Mouse (Mus musculus) heart, postnatal 0 days (tissue): ENCODE measurements around the gene Actn2. TPM values are rescaled to one million over a fixed set of nuclear protein-coding genes. Genes with fewer than 3 reads are reported as not detected.

Source experiments
- ATAC-seq: fragments of 200-750 bp; cut with Nextera tagmentation; 2 replicates; pipeline ENCODE4 v1.8.0; 2017; ENCODE audit warnings: low read depth, moderate number of reproducible peaks, moderate library complexity; ENCODE audit not compliant: insufficient read depth
- DNase-seq: peaks from one replicate; pipeline ENCODE4 v3.0.0-alpha.2; 2016; ENCODE audit warnings: low spot score
- H3K27ac ChIP-seq: fragments of 300-500 bp; sonication (generic); 2 replicates; pipeline ENCODE4 v1.5.1; 2014; ENCODE audit warnings: low read depth, mild to moderate bottlenecking
- H3K27me3 ChIP-seq: fragments of 300-500 bp; sonication (generic); 2 replicates; pipeline ENCODE4 v1.6.1; 2014; ENCODE audit warnings: low read length, mixed read lengths; ENCODE audit not compliant: control insufficient read depth, insufficient read depth
- H3K36me3 ChIP-seq: fragments of 300-500 bp; sonication (generic); replicated peaks from 2 replicates; pipeline ENCODE4 v1.6.1; 2014; ENCODE audit warnings: low read length, mixed read lengths; ENCODE audit not compliant: control insufficient read depth, insufficient read depth
- H3K4me1 ChIP-seq: fragments of 300-500 bp; sonication (generic); 2 replicates; pipeline ENCODE4 v1.6.1; 2014; ENCODE audit warnings: antibody characterized with exemption; ENCODE audit not compliant: control insufficient read depth, insufficient read depth
- H3K4me2 ChIP-seq: fragments of 300-500 bp; sonication (generic); 2 replicates; pipeline ENCODE4 v1.6.1; 2014; ENCODE audit warnings: low read depth, mild to moderate bottlenecking, low read length, moderate library complexity
- H3K4me3 ChIP-seq: fragments of 300-500 bp; sonication (generic); 2 replicates; pipeline ENCODE4 v1.5.1; 2014; ENCODE audit warnings: low read depth, low read length
- H3K9ac ChIP-seq: fragments of 300-500 bp; sonication (generic); replicated peaks from 2 replicates; pipeline ENCODE4 v1.6.1; 2014; ENCODE audit warnings: low read depth, low read length, mixed read lengths
- H3K9me3 ChIP-seq: fragments of 300-500 bp; sonication (generic); replicated peaks from 2 replicates; pipeline ENCODE4 v1.6.1; 2016; ENCODE audit warnings: low read length; ENCODE audit not compliant: control insufficient read depth
- CTCF ChIP-seq: IDR thresholded peaks from 2 replicates; pipeline ENCODE4 v1.5.1; 2016; ENCODE audit warnings: antibody characterized with exemption, control low read depth, low read depth
- EP300 ChIP-seq: IDR thresholded peaks from 2 replicates; pipeline ENCODE4 v1.6.1; 2016; ENCODE audit warnings: antibody characterized with exemption, low read depth
- WGBS: fragments of 180-500 bp; shearing (Covaris S2); extraction: QIAGEN DNeasy Blood & Tissue Kit; methylation state at CpG from one replicate; pipeline ENCODE4 v1.1.7; 2014; 5-methylcytosine and 5-hydroxymethylcytosine counted together
- polyA plus RNA-seq: library from polyadenylated mRNA; unstranded; fragments of >200 nt; fragmentation: Nextera tagmentation; extraction: Ambion mirVana; gene quantifications from 2 replicates; pipeline ENCODE4 v1.2.1, GENCODE M21; 2015
- total RNA-seq: library from RNA; depleted of rRNA; stranded (reverse); fragments of >200 nt; gene quantifications from 2 replicates; pipeline ENCODE4 v1.2.3, GENCODE M21; 2014; ENCODE audit warnings: low replicate concordance; rRNA removed

The Actn2 gene
- 1,276 and 1,578 TPM in 2 replicates for total RNA-seq
- polyA plus RNA-seq = 2,012 and 2,143 TPM in 2 replicates

DNA sequence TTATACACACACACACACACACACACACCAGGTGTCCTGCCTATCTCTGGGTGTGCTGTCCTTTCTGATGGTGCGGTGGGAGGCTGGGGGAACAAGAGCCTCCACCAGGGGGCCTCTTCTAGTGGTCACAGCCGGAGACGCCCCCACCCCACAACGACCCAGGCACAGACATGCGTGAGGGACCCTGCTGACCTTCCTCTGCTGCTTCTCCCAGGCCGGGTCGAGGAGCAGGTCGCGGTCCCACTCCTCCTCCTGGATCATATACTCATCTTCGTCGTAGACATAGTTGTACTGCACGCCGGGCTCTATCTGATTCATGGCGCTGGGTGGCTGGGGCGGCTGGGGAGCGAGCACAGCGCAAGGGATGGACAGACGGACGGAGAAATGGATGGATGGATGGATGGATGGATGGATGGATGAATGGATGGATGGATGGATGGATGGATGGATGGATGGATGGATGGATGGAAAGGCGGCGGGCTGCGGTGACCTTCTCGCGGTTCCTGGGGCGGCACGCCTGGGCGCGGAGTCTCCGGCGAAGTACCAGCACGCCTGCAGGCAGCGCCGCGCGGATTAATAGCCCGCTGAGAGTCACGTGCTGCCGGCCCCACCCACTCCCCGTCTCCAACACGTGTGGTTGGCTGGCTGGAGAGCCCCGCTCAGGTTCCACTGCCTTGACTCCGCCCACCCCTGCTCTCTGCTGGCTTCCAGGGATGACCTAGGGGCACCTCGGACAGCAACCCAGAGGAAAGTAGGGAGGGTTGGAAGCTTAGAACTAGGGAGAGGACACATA is at the start of gene Actn2:
Gene Actn2, minus strand, starts transcription at position 578 of the 793 bp plus-strand sequence.
- no peaks in the 10 kb centered on the region for H3K27me3 ChIP-seq
- WGBS = 1% methylated on average over 37 of the region's 43 CpGs
- peak; percentile 86 for ATAC-seq

DNA sequence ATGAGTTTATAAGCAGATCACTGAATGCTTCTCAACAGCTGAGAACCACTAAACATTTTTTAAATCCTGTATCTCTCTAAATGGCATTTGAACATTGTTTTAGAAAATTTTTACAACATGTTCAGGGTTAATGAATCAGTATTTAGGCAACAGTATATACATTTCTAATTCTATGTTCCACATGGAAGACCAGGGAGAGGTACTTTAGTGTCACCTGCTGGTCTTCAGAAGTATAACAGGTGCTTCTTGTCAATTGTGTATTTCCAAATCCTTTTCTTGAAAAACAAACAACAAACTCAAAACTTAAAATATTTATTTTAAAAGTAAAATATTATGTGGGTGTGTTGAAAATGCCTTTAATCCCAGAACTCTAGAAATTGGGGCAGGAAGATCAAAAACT is 45.7 kb upstream of the Actn2 start:
- no peak for TF ChIP-seq EP300
- TF ChIP-seq CTCF = peak; percentile 86
- no peak for ATAC-seq
- H3K9ac ChIP-seq = no peak overlapping the region
- H3K36me3 ChIP-seq = no peaks in the 10 kb centered on the region
- no peaks in the 10 kb centered on the region for H3K27me3 ChIP-seq
- no peaks in the 10 kb centered on the region for H3K4me1 ChIP-seq
- peak; percentile 73 for DNase-seq
- peak overlapping the region; percentile 50; the same call in 1 of the 2 replicates for H3K27ac ChIP-seq
- H3K9me3 ChIP-seq = no peaks in the 10 kb centered on the region
- H3K4me2 ChIP-seq = no peak overlapping the region
- H3K4me3 ChIP-seq = no peak overlapping the region

More for the DNA sequence above, at the start of gene Actn2:
- H3K4me1 ChIP-seq = 0 out of 2 replicates have a peak, but pooled peaks cover 10% of the 10 kb centered on the region
- peak; percentile 95 for DNase-seq
- peak within 1 kb of the TSS; percentile 60 for H3K4me2 ChIP-seq
- H3K27ac ChIP-seq = peak within 1 kb of the TSS; percentile 96
- peak within 1 kb of the TSS; percentile 66 for H3K4me3 ChIP-seq
- H3K9me3 ChIP-seq = no peaks in the 10 kb centered on the region
- TF ChIP-seq EP300 = 0 out of 2 replicates have a peak, but pooled peaks have one; percentile 39
- peak; percentile 46 for TF ChIP-seq CTCF
- H3K9ac ChIP-seq = peak within 1 kb of the TSS; percentile 84
- H3K36me3 ChIP-seq = no peaks in the 10 kb centered on the region

DNA sequence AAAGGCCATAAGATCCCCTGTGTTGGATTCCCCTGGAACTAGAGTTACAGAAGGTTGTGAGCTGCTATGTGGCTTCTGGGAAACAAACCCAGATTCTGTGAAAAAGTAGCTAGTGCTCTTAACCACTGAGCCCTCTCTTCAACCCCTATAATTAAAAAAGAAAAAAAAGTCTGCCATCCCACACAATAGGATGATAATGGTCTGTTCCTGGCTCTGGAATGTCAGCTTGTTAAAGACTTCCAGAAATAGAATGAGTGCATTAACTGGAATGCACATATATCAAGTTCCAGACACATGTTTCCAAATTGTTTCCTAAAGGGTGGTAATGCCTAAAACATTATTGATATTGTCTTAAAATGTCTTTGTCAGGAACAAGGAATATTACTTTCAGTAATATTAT is 44.2 kb upstream of the Actn2 start:
- Histone ChIP-seq H3K9ac (no peak overlapping the region), H3K4me1 (no peaks in the 10 kb centered on the region), H3K27me3 (no peaks in the 10 kb centered on the region), H3K36me3 (no peaks in the 10 kb centered on the region), H3K4me2 (no peak overlapping the region), H3K27ac (peak overlapping the region; percentile 61), H3K4me3 (no peak overlapping the region), H3K9me3 (no peaks in the 10 kb centered on the region)
- TF ChIP-seq CTCF (no peak), EP300 (no peak)
- DNase-seq (no peak), ATAC-seq (no peak)

DNA sequence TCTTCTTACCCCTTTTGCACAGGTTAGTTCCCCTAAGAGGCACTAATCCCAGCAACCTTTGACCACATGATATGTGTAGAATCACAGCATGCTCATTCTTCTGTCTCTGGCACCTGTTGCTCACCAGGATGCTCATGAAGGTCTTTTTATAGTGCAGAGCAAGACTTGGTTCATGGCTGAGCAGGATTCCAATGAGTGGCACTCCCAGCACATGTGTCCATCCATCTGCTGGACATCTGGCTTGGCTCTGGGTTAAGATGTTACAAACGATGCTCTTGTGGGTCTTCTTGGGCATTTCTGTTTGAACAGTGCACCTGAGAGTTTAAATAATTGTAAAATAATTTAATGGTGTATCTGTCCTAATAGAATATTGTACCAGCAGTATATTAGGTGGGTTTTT is 36.2 kb upstream of the Actn2 start:
- Histone ChIP-seq H3K4me1 (peaks cover 5% of the 10 kb centered on the region), H3K27ac (no peak overlapping the region), H3K9me3 (no peaks in the 10 kb centered on the region), H3K9ac (no peak overlapping the region), H3K4me3 (no peak overlapping the region), H3K27me3 (no peaks in the 10 kb centered on the region), H3K36me3 (no peaks in the 10 kb centered on the region), H3K4me2 (no peak overlapping the region)
- ATAC-seq = no peak
- whole genome bisulfite sequencing = 56% methylated on average over 1 of the region's 1 CpGs
- DNase-seq = no peak
- TF ChIP-seq CTCF (no peak), EP300 (no peak)

DNA sequence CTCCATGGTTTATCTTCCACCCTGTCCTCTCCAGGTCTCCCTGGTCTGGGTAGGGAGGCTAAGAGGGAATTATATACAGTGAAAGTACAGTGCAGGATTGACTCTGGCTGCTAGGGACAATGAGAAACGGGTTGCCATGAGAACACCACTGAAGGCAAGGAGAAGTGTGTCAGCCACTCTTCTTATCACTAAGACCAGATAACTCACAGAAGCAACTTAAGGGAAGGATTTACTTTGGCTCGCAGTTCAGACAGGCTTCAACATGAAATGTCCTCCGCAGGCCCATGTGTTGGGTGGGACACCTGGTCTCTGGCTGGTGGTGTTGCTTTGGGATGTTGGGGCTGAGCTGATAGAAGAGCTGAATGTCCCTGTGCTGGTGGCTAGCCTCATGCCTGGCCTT is 32.2 kb upstream of the Actn2 start:
- H3K27me3 ChIP-seq = no peaks in the 10 kb centered on the region
- DNase-seq = no peak
- H3K27ac ChIP-seq = 0 out of 2 replicates have a peak overlapping the region, but pooled peaks have one; percentile 12

More for the DNA sequence above, 32.2 kb upstream of the Actn2 start:
- ATAC-seq = no peak
- Histone ChIP-seq H3K36me3 (no peaks in the 10 kb centered on the region), H3K4me1 (peaks cover 21% of the 10 kb centered on the region), H3K9me3 (no peaks in the 10 kb centered on the region), H3K9ac (no peak overlapping the region), H3K4me3 (no peak overlapping the region), H3K4me2 (no peak overlapping the region)
- TF ChIP-seq EP300 (no peak), CTCF (no peak)
- 28% methylated on average over 3 of the region's 3 CpGs for WGBS
